Comparison of ENCODE assay signal across 9 mouse cellular contexts in genomic region chr6:136938331-136939126, GRCm38 (mm10). TPM values are rescaled to one million over a fixed set of nuclear protein-coding genes. Genes with fewer than 3 reads are reported as not detected.
DNase-seq lines count a peak whose midpoint lies in the region; ATAC-seq and TF ChIP-seq lines count a peak whose summit lies in the region.
"Had no signal": no experiment of that assay in that cellular context is flagged by ENCODE, and none has a peak within 500 bp of the region (broad histone marks: within the 10 kb centered on the region; RNA-seq: fewer than 3 reads in every experiment).

No protein-coding gene starts in this region.

- TF ChIP-seq EP300 in heart, adult 2 months (IDR thresholded peaks at IDR 0.05; ENCODE audit: insufficient read depth, low read depth, low read length) = no peak
- TF ChIP-seq EP300 in liver, postnatal 0 days (IDR thresholded peaks at IDR 0.05; ENCODE audit: low read depth) = no peak

- intact Hi-C loops in heart, adult 2 months (cut with DNase I) = no loop called here

- 86% methylated on average over 18 of the region's 18 CpGs for WGBS in forebrain, embryonic 10.5 days
- 83% methylated on average over 18 of the region's 18 CpGs for WGBS in forebrain, embryonic 12.5 days
- WGBS in heart, adult 2 months = 35% methylated on average over 18 of the region's 18 CpGs
- WGBS in liver, postnatal 0 days (ENCODE audit: insufficient replicate concordance) = 35% methylated on average over 18 of the region's 18 CpGs

- no peaks in the 10 kb centered on the region for H3K79me2 ChIP-seq in heart, adult 2 months (replicated peaks; ENCODE audit: control insufficient read depth, insufficient read depth, low read length)

- H3K9me3 ChIP-seq in forebrain, embryonic 10.5 days = no peaks in the 10 kb centered on the region
- no peaks in the 10 kb centered on the region for H3K9me3 ChIP-seq in forebrain, embryonic 12.5 days
- H3K9me3 ChIP-seq in liver, postnatal 0 days (ENCODE audit: low read length) = no peaks in the 10 kb centered on the region
- H3K9me3 ChIP-seq: embryonic facial prominence, embryonic 12.5 days had no signal

- no peak overlapping the region for H3K4me2 ChIP-seq in forebrain, embryonic 12.5 days
- peak overlapping the region; percentile 62 for H3K4me2 ChIP-seq in liver, postnatal 0 days (ENCODE audit: low read depth, low read length)
- H3K4me2 ChIP-seq: embryonic facial prominence, embryonic 12.5 days had no signal

- no peak overlapping the region for H3K4me3 ChIP-seq in forebrain, embryonic 10.5 days
- no peak overlapping the region for H3K4me3 ChIP-seq in forebrain, embryonic 12.5 days (replicated peaks)
- peak overlapping the region; percentile 38 for H3K4me3 ChIP-seq in heart, adult 2 months
- H3K4me3 ChIP-seq in liver, postnatal 0 days (ENCODE audit: low read depth, low read length) = peak overlapping the region; percentile 45
- H3K4me3 ChIP-seq: embryonic facial prominence, embryonic 12.5 days had no signal

- no peak for ATAC-seq in forebrain, embryonic 12.5 days (ENCODE audit: low FRiP score)
- ATAC-seq in liver, postnatal 0 days = peak; percentile 54; the same call in 1 of the 2 replicates

- TF ChIP-seq POLR2A in heart, adult 2 months (IDR thresholded peaks at IDR 0.05; ENCODE audit: insufficient read depth, low read depth, low read length) = no peak

- H3K27ac ChIP-seq in forebrain, embryonic 10.5 days = 0 out of 2 replicates have a peak overlapping the region, but pooled peaks have one; percentile 25
- H3K27ac ChIP-seq in forebrain, embryonic 12.5 days = no peak overlapping the region
- peak overlapping the region; percentile 80 for H3K27ac ChIP-seq in heart, adult 2 months
- peak overlapping the region; percentile 91 for H3K27ac ChIP-seq in liver, postnatal 0 days (ENCODE audit: low read depth)
- H3K27ac ChIP-seq: embryonic facial prominence, embryonic 12.5 days had no signal

- no peaks in the 10 kb centered on the region for H3K27me3 ChIP-seq in forebrain, embryonic 10.5 days (ENCODE audit: poor library complexity, severe bottlenecking)
- H3K27me3 ChIP-seq in forebrain, embryonic 12.5 days = no peaks in the 10 kb centered on the region
- no peaks in the 10 kb centered on the region for H3K27me3 ChIP-seq in heart, adult 2 months (ENCODE audit: control insufficient read depth, insufficient read depth, low read length)
- H3K27me3 ChIP-seq in liver, postnatal 0 days (ENCODE audit: insufficient read depth, low read length) = no peaks in the 10 kb centered on the region
- H3K27me3 ChIP-seq: embryonic facial prominence, embryonic 12.5 days had no signal

- no peaks in the 10 kb centered on the region for H3K36me3 ChIP-seq in forebrain, embryonic 10.5 days (replicated peaks)
- H3K36me3 ChIP-seq in forebrain, embryonic 12.5 days (replicated peaks) = no peaks in the 10 kb centered on the region
- H3K36me3 ChIP-seq in heart, adult 2 months (ENCODE audit: control insufficient read depth, insufficient read depth, low read length) = no peaks in the 10 kb centered on the region; the same call in 1 of the 2 replicates
- peaks cover 14% of the 10 kb centered on the region for H3K36me3 ChIP-seq in liver, postnatal 0 days (replicated peaks; ENCODE audit: insufficient read depth, low read length)
- H3K36me3 ChIP-seq: embryonic facial prominence, embryonic 12.5 days had no signal

- peaks cover 20% of the 10 kb centered on the region; the same call in 1 of the 2 replicates for H3K4me1 ChIP-seq in forebrain, embryonic 10.5 days
- H3K4me1 ChIP-seq in forebrain, embryonic 12.5 days = no peaks in the 10 kb centered on the region
- H3K4me1 ChIP-seq in heart, adult 2 months (ENCODE audit: control insufficient read depth, insufficient read depth, low read length) = peaks cover 10% of the 10 kb centered on the region
- H3K4me1 ChIP-seq in liver, postnatal 0 days (ENCODE audit: insufficient read depth) = peaks cover 13% of the 10 kb centered on the region

- no peak for DNase-seq in forebrain, embryonic 10.5 days (ENCODE audit: extremely low spot score, low spot score)
- peak; percentile 80 for DNase-seq in CD4-positive, CD25-positive, alpha-beta regulatory T cell, adult 2 months (ENCODE audit: low read depth, low spot score)
- peak; percentile 65 to 72 for DNase-seq in heart, adult 2 months
- peak; percentile 46 for DNase-seq in liver, postnatal 0 days
- DNase-seq in cerebellum, postnatal 25 days = no peak
- no peak for DNase-seq in urinary bladder, postnatal 36 days (ENCODE audit: low spot score in 2 of 2)
- no peak for DNase-seq in right cerebral cortex, postnatal 4 days

- no peak for TF ChIP-seq CTCF in heart, adult 2 months (IDR thresholded peaks at IDR 0.05)
- TF ChIP-seq CTCF in liver, postnatal 0 days (IDR thresholded peaks at IDR 0.05; ENCODE audit: low read depth) = no peak

- H3K9ac ChIP-seq in forebrain, embryonic 12.5 days = no peak overlapping the region
- H3K9ac ChIP-seq in heart, adult 2 months (ENCODE audit: low read depth, low read length) = peak overlapping the region; percentile 56
- H3K9ac ChIP-seq in liver, postnatal 0 days (replicated peaks) = peak overlapping the region; percentile 59
- H3K9ac ChIP-seq: embryonic facial prominence, embryonic 12.5 days had no signal

RNA-seq across cellular contexts. Expression of gene Arhgdib, which starts 3.2 kb away (rescaled TPM):
- polyA plus RNA-seq in forebrain, embryonic 10.5 days (2016; fragmentation: Nextera tagmentation; extraction: Ambion mirVana) = 22.0 and 25.3 TPM in 2 replicates
- polyA plus RNA-seq in forebrain, embryonic 12.5 days (2016; fragmentation: Nextera tagmentation; extraction: Ambion mirVana) = 18.6 and 22.9 TPM in 2 replicates
- 10 to 100 TPM; 24.0 to 30.4 TPM for total RNA-seq in heart, adult 2 months (2021)
- 41.7 and 57.6 TPM in 2 replicates for polyA plus RNA-seq in heart, adult 2 months (2012; rRNA removed)
- 190 and 192 TPM in 2 replicates for polyA plus RNA-seq in liver, postnatal 0 days (2015; fragmentation: Nextera tagmentation; extraction: Ambion mirVana)

RNA-seq across cellular contexts. Expression of gene Pde6h, which starts 14.9 kb away (rescaled TPM):
- polyA plus RNA-seq in forebrain, embryonic 10.5 days (2016; fragmentation: Nextera tagmentation; extraction: Ambion mirVana) = not detected in 2 replicates
- not detected in 2 replicates for polyA plus RNA-seq in forebrain, embryonic 12.5 days (2016; fragmentation: Nextera tagmentation; extraction: Ambion mirVana)
- under 1 TPM in 1 of 2 experiments, not detected in 1; 0.30 TPM for total RNA-seq in heart, adult 2 months (2021)
- polyA plus RNA-seq in heart, adult 2 months (2012; rRNA removed) = 0.04 and 0.26 TPM in 2 replicates
- 0.34 and 0.77 TPM in 2 replicates for polyA plus RNA-seq in liver, postnatal 0 days (2015; fragmentation: Nextera tagmentation; extraction: Ambion mirVana)
- polyA plus RNA-seq: embryonic facial prominence, embryonic 12.5 days had no signal

RNA-seq across cellular contexts. Expression of gene Erp27, which starts 16.5 kb away (rescaled TPM):
- not detected in 2 replicates for polyA plus RNA-seq in forebrain, embryonic 10.5 days (2016; fragmentation: Nextera tagmentation; extraction: Ambion mirVana)
- polyA plus RNA-seq in forebrain, embryonic 12.5 days (2016; fragmentation: Nextera tagmentation; extraction: Ambion mirVana) = not detected in 2 replicates
- not detected for total RNA-seq in heart, adult 2 months (2021)
- polyA plus RNA-seq in heart, adult 2 months (2012; rRNA removed) = 0.29 and 0.51 TPM in 2 replicates
- polyA plus RNA-seq in liver, postnatal 0 days (2015; fragmentation: Nextera tagmentation; extraction: Ambion mirVana) = 0.40 and 0.42 TPM in 2 replicates

Comparison
In these comparisons a context has a peak if more than half of its experiments do, and no peak if none do; other contexts are left out.
1. DNase-seq: peak in CD4-positive, CD25-positive, alpha-beta regulatory T cell, adult 2 months (single experiment), heart, adult 2 months (2 of 2) and liver, postnatal 0 days (single experiment); none in forebrain, embryonic 10.5 days (single experiment), cerebellum, postnatal 25 days (0 of 2), urinary bladder, postnatal 36 days (0 of 2) and right cerebral cortex, postnatal 4 days (single experiment).
2. H3K4me3 ChIP-seq: peak in heart, adult 2 months (single experiment) and liver, postnatal 0 days (single experiment); none in forebrain, embryonic 10.5 days (single experiment) and forebrain, embryonic 12.5 days (single experiment).